ENCODE assay signal across 30 mouse cellular contexts in genomic region chr16:96371117-96371516, GRCm38 (mm10).
DNase-seq lines count a peak whose midpoint lies in the region; ATAC-seq and TF ChIP-seq lines count a peak whose summit lies in the region.
"Had no signal": no experiment of that assay in that cellular context is flagged by ENCODE, and none has a peak within 500 bp of the region (broad histone marks: within the 10 kb centered on the region; RNA-seq: fewer than 3 reads in every experiment).

No protein-coding gene starts in this region.

- TF ChIP-seq CTCF in liver, postnatal 0 days (IDR thresholded peaks at IDR 0.05; ENCODE audit: low read depth), result no peak
- no peak for TF ChIP-seq CTCF in layer of hippocampus, adult 2 months (conservative IDR thresholded peaks at IDR 0.05)

- no peaks in the 10 kb centered on the region for H3K36me3 ChIP-seq in kidney, embryonic 14.5 days (ENCODE audit: control insufficient read depth, insufficient read depth, low read length)
- H3K36me3 ChIP-seq in liver, embryonic 11.5 days (ENCODE audit: control insufficient read depth, insufficient read depth, low read length), result no peaks in the 10 kb centered on the region
- no peaks in the 10 kb centered on the region for H3K36me3 ChIP-seq in liver, postnatal 0 days (replicated peaks; ENCODE audit: insufficient read depth, low read length)
- no peaks in the 10 kb centered on the region for H3K36me3 ChIP-seq in liver, embryonic 13.5 days
- H3K36me3 ChIP-seq: embryonic facial prominence, embryonic 13.5 days; heart, embryonic 10.5 days; heart, embryonic 15.5 days; limb, embryonic 10.5 days; limb, embryonic 15.5 days; lung, embryonic 15.5 days; midbrain, embryonic 10.5 days; midbrain, embryonic 15.5 days; neural tube, embryonic 15.5 days had no signal

- ATAC-seq in kidney, embryonic 14.5 days (ENCODE audit: low FRiP score, low TSS enrichment), result peak; percentile 79; the same call in 1 of the 2 replicates
- 0 out of 2 replicates have a peak, but pooled peaks have one; percentile 34 for ATAC-seq in liver, embryonic 11.5 days (replicated peaks; ENCODE audit: low FRiP score)
- no peak for ATAC-seq in liver, postnatal 0 days
- 0 out of 2 replicates have a peak, but pooled peaks have one; percentile 55 for ATAC-seq in liver, embryonic 13.5 days (ENCODE audit: low read depth)
- ATAC-seq: forebrain, embryonic 13.5 days; hindbrain, embryonic 16.5 days; midbrain, embryonic 15.5 days; Patski had no signal

- H3K9me3 ChIP-seq in kidney, embryonic 14.5 days (ENCODE audit: control insufficient read depth, low read length), result no peaks in the 10 kb centered on the region
- no peaks in the 10 kb centered on the region for H3K9me3 ChIP-seq in liver, embryonic 11.5 days (ENCODE audit: control insufficient read depth, low read length)
- H3K9me3 ChIP-seq in liver, postnatal 0 days (ENCODE audit: low read length), result no peaks in the 10 kb centered on the region
- H3K9me3 ChIP-seq in liver, embryonic 13.5 days (replicated peaks), result no peaks in the 10 kb centered on the region
- H3K9me3 ChIP-seq: embryonic facial prominence, embryonic 13.5 days; forebrain, embryonic 13.5 days; heart, embryonic 10.5 days; heart, embryonic 15.5 days; limb, embryonic 10.5 days; limb, embryonic 15.5 days; lung, embryonic 15.5 days; midbrain, embryonic 10.5 days; midbrain, embryonic 15.5 days; neural tube, embryonic 15.5 days had no signal

- no peak overlapping the region for H3K4me2 ChIP-seq in kidney, embryonic 14.5 days (replicated peaks; ENCODE audit: low read depth, low read length)
- no peak overlapping the region for H3K4me2 ChIP-seq in liver, embryonic 11.5 days
- H3K4me2 ChIP-seq in liver, postnatal 0 days (ENCODE audit: low read depth, low read length), result no peak overlapping the region
- H3K4me2 ChIP-seq in liver, embryonic 13.5 days, result no peak overlapping the region
- H3K4me2 ChIP-seq: embryonic facial prominence, embryonic 13.5 days; forebrain, embryonic 13.5 days; heart, embryonic 15.5 days; limb, embryonic 15.5 days; lung, embryonic 15.5 days; midbrain, embryonic 15.5 days; neural tube, embryonic 15.5 days had no signal

- H3K9ac ChIP-seq in kidney, embryonic 14.5 days (ENCODE audit: low read depth, low read length), result no peak overlapping the region
- no peak overlapping the region for H3K9ac ChIP-seq in liver, embryonic 11.5 days (ENCODE audit: low read depth, low read length)
- H3K9ac ChIP-seq in liver, postnatal 0 days (replicated peaks), result no peak overlapping the region
- no peak overlapping the region for H3K9ac ChIP-seq in liver, embryonic 13.5 days
- H3K9ac ChIP-seq: embryonic facial prominence, embryonic 13.5 days; forebrain, embryonic 13.5 days; heart, embryonic 15.5 days; limb, embryonic 15.5 days; lung, embryonic 15.5 days; midbrain, embryonic 15.5 days; neural tube, embryonic 15.5 days had no signal

- no peak for TF ChIP-seq EP300 in liver, postnatal 0 days (IDR thresholded peaks at IDR 0.05; ENCODE audit: low read depth)

- H3K27ac ChIP-seq in kidney, embryonic 14.5 days (ENCODE audit: low read depth, low read length), result peak overlapping the region; percentile 62; the same call in 1 of the 2 replicates
- no peak overlapping the region for H3K27ac ChIP-seq in liver, embryonic 11.5 days (ENCODE audit: low read depth, low read length)
- H3K27ac ChIP-seq in liver, postnatal 0 days (ENCODE audit: low read depth), result no peak overlapping the region
- no peak overlapping the region for H3K27ac ChIP-seq in liver, embryonic 13.5 days
- no peak overlapping the region for H3K27ac ChIP-seq in layer of hippocampus, adult 2 months
- H3K27ac ChIP-seq: embryonic facial prominence, embryonic 13.5 days; forebrain, embryonic 13.5 days; heart, embryonic 10.5 days; heart, embryonic 15.5 days; limb, embryonic 10.5 days; limb, embryonic 15.5 days; lung, embryonic 15.5 days; midbrain, embryonic 10.5 days; midbrain, embryonic 15.5 days; neural tube, embryonic 15.5 days had no signal

- H3K4me3 ChIP-seq in kidney, embryonic 14.5 days (ENCODE audit: low read length), result no peak overlapping the region
- H3K4me3 ChIP-seq in liver, embryonic 11.5 days (ENCODE audit: low read depth, low read length), result no peak overlapping the region
- no peak overlapping the region for H3K4me3 ChIP-seq in liver, postnatal 0 days (ENCODE audit: low read depth, low read length)
- H3K4me3 ChIP-seq in liver, embryonic 13.5 days (replicated peaks), result no peak overlapping the region
- H3K4me3 ChIP-seq in layer of hippocampus, adult 2 months, result no peak overlapping the region
- H3K4me3 ChIP-seq: embryonic facial prominence, embryonic 13.5 days; forebrain, embryonic 13.5 days; heart, embryonic 10.5 days; heart, embryonic 15.5 days; limb, embryonic 10.5 days; limb, embryonic 15.5 days; lung, embryonic 15.5 days; midbrain, embryonic 10.5 days; midbrain, embryonic 15.5 days; neural tube, embryonic 15.5 days had no signal

- peaks cover 19% of the 10 kb centered on the region; the same call in 1 of the 2 replicates for H3K4me1 ChIP-seq in kidney, embryonic 14.5 days (ENCODE audit: control insufficient read depth, insufficient read depth, low read length)
- 0 out of 2 replicates have a peak, but pooled peaks cover 6% of the 10 kb centered on the region for H3K4me1 ChIP-seq in liver, embryonic 11.5 days (replicated peaks; ENCODE audit: control insufficient read depth, insufficient read depth, low read length)
- H3K4me1 ChIP-seq in liver, postnatal 0 days (ENCODE audit: insufficient read depth), result peaks cover 6% of the 10 kb centered on the region
- peaks cover 8% of the 10 kb centered on the region; the same call in 1 of the 2 replicates for H3K4me1 ChIP-seq in liver, embryonic 13.5 days (replicated peaks)
- H3K4me1 ChIP-seq: embryonic facial prominence, embryonic 13.5 days; forebrain, embryonic 13.5 days; limb, embryonic 10.5 days; limb, embryonic 15.5 days; midbrain, embryonic 10.5 days; midbrain, embryonic 15.5 days; neural tube, embryonic 15.5 days had no signal

- no peaks in the 10 kb centered on the region for H3K27me3 ChIP-seq in kidney, embryonic 14.5 days (ENCODE audit: control insufficient read depth, insufficient read depth, low read length)
- no peaks in the 10 kb centered on the region for H3K27me3 ChIP-seq in liver, embryonic 11.5 days (replicated peaks; ENCODE audit: control insufficient read depth, insufficient read depth, low read length)
- no peaks in the 10 kb centered on the region for H3K27me3 ChIP-seq in liver, postnatal 0 days (ENCODE audit: insufficient read depth, low read length)
- no peaks in the 10 kb centered on the region for H3K27me3 ChIP-seq in liver, embryonic 13.5 days
- H3K27me3 ChIP-seq: embryonic facial prominence, embryonic 13.5 days; forebrain, embryonic 13.5 days; heart, embryonic 15.5 days; limb, embryonic 15.5 days; lung, embryonic 15.5 days; midbrain, embryonic 15.5 days; neural tube, embryonic 15.5 days; Patski had no signal

- 53% methylated on average over 3 of the region's 3 CpGs for WGBS in kidney, embryonic 14.5 days
- 76% methylated on average over 3 of the region's 3 CpGs for WGBS in liver, embryonic 11.5 days
- 61% methylated on average over 3 of the region's 3 CpGs for WGBS in liver, postnatal 0 days (ENCODE audit: insufficient replicate concordance)
- 66% methylated on average over 3 of the region's 3 CpGs for WGBS in liver, embryonic 13.5 days (ENCODE audit: insufficient replicate concordance)

- DNase-seq in kidney, adult 9 months, result no peak
- DNase-seq in liver, embryonic 11.5 days (ENCODE audit: low spot score), result no peak
- DNase-seq in liver, postnatal 0 days, result no peak
- DNase-seq in liver, embryonic 13.5 days, result no peak
- no peak for DNase-seq in right cerebral cortex, adult 18-20 months
- no peak for DNase-seq in layer of hippocampus, adult 2 months (ENCODE audit: low spot score in 2 of 2)
- DNase-seq: adrenal gland, postnatal 10 days; cerebellum, adult 9-10 months; cerebellum, postnatal 36 days; embryo, embryonic 11 days; gastrocnemius, postnatal 10 days; layer of hippocampus, adult 9-11 months; retina, postnatal 1 day; right cerebral cortex, postnatal 25 days; spleen, adult 18-20 months; thymus, adult 2 months; thymus, postnatal 36 days had no signal
